Mouse (Mus musculus) gastrocnemius, postnatal 25 days (tissue): ENCODE measurements around the gene Ivl. TPM values are rescaled to one million over a fixed set of nuclear protein-coding genes. Genes with fewer than 3 reads are reported as not detected.

Experiments
- total RNA-seq, 2 experiments: library from RNA; stranded (reverse); gene quantifications; 1 replicate in 1 of 2; 2 replicates in 1 of 2; pipeline ENCODE4 v1.2.3; 2021

The Ivl gene
- total RNA-seq, 2 experiments from 2014 or later, result not detected

Other genes with a start within 250 kb of the Ivl start
- not detected for gene Sprr2d, start 234.6 kb downstream of the Ivl start, total RNA-seq
- not detected for gene Sprr2e, start 221.6 kb downstream of the Ivl start, total RNA-seq
- not detected for gene Sprr2f, start 208.5 kb downstream of the Ivl start, total RNA-seq
- gene Sprr2h, start 188.1 kb downstream of the Ivl start, total RNA-seq, result not detected
- gene Sprr2i, start 165.7 kb downstream of the Ivl start, total RNA-seq, result not detected
- gene Sprr2j-ps, start 155.7 kb downstream of the Ivl start, total RNA-seq, result not detected
- 1 to 10 TPM; 1.4 to 4.3 TPM for gene Gm9774, start 144.3 kb downstream of the Ivl start, total RNA-seq
- not detected for gene Sprr2k, start 141.2 kb downstream of the Ivl start, total RNA-seq
- gene Sprr1b, start 134.9 kb downstream of the Ivl start, total RNA-seq, result not detected
- gene Sprr3, start 115.0 kb downstream of the Ivl start, total RNA-seq, result not detected
- not detected for gene Sprr1a, start 87.8 kb downstream of the Ivl start, total RNA-seq
- gene Sprr4, start 73.2 kb downstream of the Ivl start, total RNA-seq, result not detected
- not detected for gene 2310046K23Rik, start 39.2 kb downstream of the Ivl start, total RNA-seq
- not detected for gene Smcp, start 15.3 kb upstream of the Ivl start, total RNA-seq
- not detected for gene 2210017I01Rik, start 33.8 kb upstream of the Ivl start, total RNA-seq
- gene Lce6a, start 47.9 kb upstream of the Ivl start, total RNA-seq, result not detected
- gene Lce1a1, start 74.6 kb upstream of the Ivl start, total RNA-seq, result not detected
- gene Lce1b, start 83.2 kb upstream of the Ivl start, total RNA-seq, result not detected
- not detected for gene Lce1a2, start 96.6 kb upstream of the Ivl start, total RNA-seq
- gene Lce1c, start 105.5 kb upstream of the Ivl start, total RNA-seq, result not detected
- gene Lce1d, start 113.5 kb upstream of the Ivl start, total RNA-seq, result not detected
- gene Lce1e, start 135.3 kb upstream of the Ivl start, total RNA-seq, result not detected
- not detected for gene Lce1f, start 146.6 kb upstream of the Ivl start, total RNA-seq
- gene Gm38119, start 165.4 kb upstream of the Ivl start, total RNA-seq, result not detected
- gene Lce1g, start 178.6 kb upstream of the Ivl start, total RNA-seq, result not detected
- not detected for gene Lce1h, start 191.3 kb upstream of the Ivl start, total RNA-seq
- not detected for gene Lce1i, start 205.2 kb upstream of the Ivl start, total RNA-seq
- not detected for gene Lce1j, start 216.8 kb upstream of the Ivl start, total RNA-seq
- not detected for gene Lce1k, start 234.2 kb upstream of the Ivl start, total RNA-seq